Mouse (Mus musculus): ENCODE measurements around the gene Cpox.

Cpox gene

DNA sequence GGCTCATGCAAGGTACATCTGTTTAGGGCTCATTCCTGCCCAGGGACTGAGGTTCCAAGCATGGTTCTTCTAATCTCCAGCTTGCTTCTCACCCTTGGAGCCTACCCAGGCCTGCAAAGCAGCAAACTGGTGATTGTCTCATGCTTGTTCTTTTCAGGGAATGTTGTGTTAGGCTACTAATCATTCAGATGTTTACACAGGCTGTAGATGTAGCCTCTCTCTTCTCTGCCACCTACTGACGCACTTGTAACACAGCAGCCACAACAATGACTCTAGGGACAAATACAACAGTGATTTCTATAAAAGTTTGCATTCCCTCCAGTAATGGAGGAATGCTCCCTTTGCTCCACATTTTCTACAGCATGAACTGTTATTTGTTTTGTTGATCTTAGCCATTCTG lies 81.2 kb downstream of the Cpox start:
- DNase-seq (ENCODE audit: low spot score), result no peak

DNA sequence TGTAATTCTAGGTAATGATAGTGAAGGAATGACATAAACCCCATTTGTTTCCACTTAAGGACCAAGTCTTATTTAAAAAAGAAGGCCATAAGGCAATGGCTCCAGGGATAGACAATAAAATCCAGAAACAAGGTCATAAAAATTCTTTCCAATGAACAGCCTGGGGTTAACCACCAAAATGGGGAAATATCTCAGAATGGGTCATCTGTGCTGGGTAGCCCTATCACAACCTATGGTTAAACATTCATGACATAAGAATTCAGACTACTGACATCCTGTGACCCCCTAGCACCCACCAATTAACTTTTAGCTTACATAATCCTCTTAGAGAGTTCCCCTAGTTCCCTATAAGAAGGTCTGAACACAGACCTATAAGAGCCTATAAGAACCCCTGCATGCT lies 86.1 kb downstream of the Cpox start:
- DNase-seq (ENCODE audit: low spot score), result no peak

GRCm38 (mm10) chr16:58763076-58763475 lies 93.0 kb downstream of the Cpox start, which contains the start of gene Olfr172:
TSS of gene Olfr172 (minus strand) at chr16:58763176.
- no peak for DNase-seq (ENCODE audit: low spot score)

All from urinary bladder, postnatal 10 days (tissue).